Mouse (Mus musculus) bone marrow macrophage, adult 2 months (primary cell): ENCODE results near the gene Sfta2.

ENCODE experiments used
- CTCF ChIP-seq: IDR thresholded peaks from 2 replicates; pipeline ENCODE4 v1.5.1; 2012; ENCODE audit warnings: low read depth, mild to moderate bottlenecking, low read length, moderate library complexity
- POLR2A ChIP-seq: IDR thresholded peaks from 2 replicates; pipeline ENCODE4 v1.6.1; 2012; ENCODE audit warnings: mild to moderate bottlenecking, low read depth, low read length, borderline replicate concordance

DNA sequence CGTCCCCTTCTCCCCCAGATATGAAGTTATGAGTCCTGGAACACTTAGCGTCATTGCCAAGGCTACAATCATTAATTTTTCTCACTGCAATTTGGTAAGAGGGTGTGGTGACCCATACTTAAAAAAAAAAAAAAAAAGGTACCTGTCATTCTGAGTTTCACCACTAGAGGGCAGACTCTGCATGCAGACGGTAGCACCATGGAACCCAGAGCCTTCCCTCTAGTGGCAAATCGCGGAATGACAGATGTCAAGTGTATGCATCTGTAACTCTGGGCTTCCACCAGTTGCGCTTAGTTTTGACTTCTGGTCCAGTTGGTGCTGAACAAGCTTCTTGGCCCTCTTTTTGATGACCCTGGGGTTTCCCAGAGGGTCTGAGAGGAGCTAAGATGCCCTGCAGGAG is 23.1 kb upstream of the Sfta2 start:
- TF ChIP-seq POLR2A (no peak), CTCF (peak; percentile 99)
